In genomic region chr8:46075223-46075622, GRCm38 (mm10) we compare ENCODE assay signal across 17 mouse cellular contexts.
"Had no signal": no experiment of that assay in that cellular context is flagged by ENCODE, and none has a peak within 500 bp of the region (broad histone marks: within the 10 kb centered on the region; RNA-seq: fewer than 3 reads in every experiment).

No protein-coding gene starts in this region.

- H3K4me3 ChIP-seq: limb, embryonic 13.5 days; liver, embryonic 12.5 days; midbrain, embryonic 12.5 days; neural tube, embryonic 13.5 days had no signal

- H3K9ac ChIP-seq: limb, embryonic 13.5 days; liver, embryonic 12.5 days; midbrain, embryonic 12.5 days; neural tube, embryonic 13.5 days had no signal

- H3K4me1 ChIP-seq: limb, embryonic 13.5 days; liver, embryonic 12.5 days; midbrain, embryonic 12.5 days; neural tube, embryonic 13.5 days had no signal

- ATAC-seq: inflammation-experienced regulatory T-cells, adult 6 months; intestine, postnatal 0 days; liver, embryonic 12.5 days; midbrain, embryonic 16.5 days had no signal

- H3K9me3 ChIP-seq: limb, embryonic 13.5 days; liver, embryonic 12.5 days; midbrain, embryonic 12.5 days; neural tube, embryonic 13.5 days had no signal

- H3K27me3 ChIP-seq: limb, embryonic 13.5 days; liver, embryonic 12.5 days; midbrain, embryonic 12.5 days; neural tube, embryonic 13.5 days had no signal

- DNase-seq: kidney, adult 8-10 months; kidney, postnatal 25 days; layer of hippocampus, adult 9-11 months; layer of hippocampus, postnatal 36 days; left cerebral cortex, postnatal 4 days; right cerebral cortex, adult 18-20 months; right cerebral cortex, postnatal 25 days; thymus, postnatal 4 days had no signal

- H3K27ac ChIP-seq: limb, embryonic 13.5 days; liver, embryonic 12.5 days; macrophage; midbrain, embryonic 12.5 days; neural tube, embryonic 13.5 days; stomach, postnatal 0 days had no signal

- H3K4me2 ChIP-seq: limb, embryonic 13.5 days; liver, embryonic 12.5 days; midbrain, embryonic 12.5 days; neural tube, embryonic 13.5 days had no signal
